Mouse (Mus musculus) lung, adult 18-20 months (tissue): Measurements from ENCODE around the gene Hoxd9.

ENCODE experiments used
- DNase-seq, 2 experiments: peaks; one replicate each; pipeline ENCODE4 v3.0.0; 2022; ENCODE audit warnings: mixed read lengths in 2 of 2

The Hoxd9 gene

DNA sequence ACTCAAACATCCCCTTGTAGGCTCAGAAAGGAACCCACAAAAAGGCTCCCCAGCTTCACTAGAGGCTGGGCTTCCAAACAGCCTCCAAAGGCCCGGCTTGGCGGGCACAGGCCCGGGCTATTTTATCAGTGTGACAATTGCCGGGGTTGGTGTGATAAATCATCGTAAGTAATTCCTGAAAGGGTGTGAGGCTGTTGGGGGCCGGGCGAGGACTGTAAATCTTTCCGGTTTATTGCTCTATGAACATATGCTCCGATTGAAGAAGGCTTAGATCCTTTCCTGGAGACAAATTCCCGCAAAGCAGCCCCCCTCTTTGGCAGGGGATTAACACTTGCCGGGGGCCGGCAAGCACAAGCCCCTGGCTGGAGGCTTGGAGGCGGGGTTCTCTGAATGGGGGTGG lies 36.9 kb downstream of the Hoxd9 start:
- no peak for DNase-seq

DNA sequence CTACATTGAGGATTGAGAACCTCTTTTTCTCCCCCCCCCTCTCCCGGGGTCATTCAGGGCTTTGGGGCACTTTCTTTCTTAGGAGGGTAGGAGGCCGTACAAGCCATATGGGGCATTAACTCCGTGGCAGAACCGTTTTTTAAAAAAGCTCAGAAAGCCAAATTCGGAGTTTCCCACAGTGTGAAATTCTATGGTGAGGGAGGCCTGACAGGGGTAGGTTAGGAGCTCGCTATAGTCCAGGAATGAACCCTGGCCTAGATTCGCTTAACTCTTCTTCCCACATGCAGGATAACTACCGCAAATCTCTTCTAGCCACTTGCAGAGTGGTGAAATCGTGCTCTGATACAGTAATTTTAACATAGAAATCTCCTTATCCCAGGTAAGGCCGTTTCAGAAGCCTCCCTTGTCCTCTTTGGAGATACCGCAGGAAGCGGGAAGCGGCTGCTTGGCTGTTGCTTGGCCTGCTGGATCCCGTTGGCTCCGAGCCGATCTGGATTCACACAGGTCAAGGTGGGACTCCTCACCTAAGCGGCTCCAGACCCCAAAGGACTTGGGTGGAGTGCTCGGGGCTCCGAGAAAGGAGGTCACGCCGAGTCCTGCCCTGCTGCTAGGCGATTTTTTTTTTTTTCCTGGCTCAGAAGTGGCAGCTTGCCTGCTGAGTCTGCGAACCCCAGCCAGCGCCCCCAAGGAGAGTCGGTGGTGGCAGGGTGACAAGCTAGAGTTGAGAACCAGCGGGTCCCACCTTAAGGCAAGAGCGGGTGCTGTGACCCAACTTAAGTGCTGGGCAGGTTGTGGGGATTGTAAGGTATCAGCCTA lies 37.7 kb downstream of the Hoxd9 start:
- DNase-seq = no peak

DNA sequence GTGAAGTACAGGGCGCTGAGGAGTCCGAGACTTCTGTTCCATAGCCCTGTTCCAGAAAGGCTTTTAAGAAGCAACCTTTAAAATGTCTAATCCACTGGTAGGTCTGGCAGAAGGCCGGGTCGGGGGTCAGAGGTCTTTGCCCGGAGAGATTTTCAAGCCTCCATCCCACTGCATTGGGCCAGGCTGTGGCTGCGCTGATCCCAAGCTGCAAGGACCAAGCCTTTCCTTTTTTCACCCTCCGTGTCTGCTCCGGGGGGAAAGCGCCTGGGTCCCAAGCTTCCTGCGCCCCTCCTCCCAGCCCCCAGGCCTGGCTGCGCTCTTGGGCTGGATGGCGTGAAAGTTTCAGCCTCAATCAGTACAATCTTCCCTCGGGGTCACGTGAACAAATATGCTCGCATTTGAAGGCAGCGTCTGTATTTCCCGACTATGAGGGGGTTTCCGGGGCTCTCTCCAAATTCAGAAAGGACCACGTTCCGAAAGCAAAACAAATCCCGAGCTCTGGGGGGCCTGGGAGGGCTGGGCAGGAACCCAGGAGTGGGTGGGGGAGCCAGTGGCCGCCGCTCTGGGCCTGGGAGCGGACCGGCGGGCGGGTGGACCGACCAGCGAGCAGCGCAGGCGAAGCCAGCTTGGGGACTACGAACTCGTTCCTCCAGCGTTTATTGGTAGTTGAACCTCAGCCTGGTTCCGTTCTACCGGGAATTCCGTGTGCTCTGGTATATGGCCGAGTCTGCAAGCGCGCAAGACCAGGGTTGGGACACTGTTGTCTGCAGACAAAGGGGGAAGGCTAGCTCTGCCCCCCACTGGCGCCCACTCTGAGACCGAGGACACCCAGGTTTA lies 38.5 kb downstream of the Hoxd9 start:
- DNase-seq = no peak

DNA sequence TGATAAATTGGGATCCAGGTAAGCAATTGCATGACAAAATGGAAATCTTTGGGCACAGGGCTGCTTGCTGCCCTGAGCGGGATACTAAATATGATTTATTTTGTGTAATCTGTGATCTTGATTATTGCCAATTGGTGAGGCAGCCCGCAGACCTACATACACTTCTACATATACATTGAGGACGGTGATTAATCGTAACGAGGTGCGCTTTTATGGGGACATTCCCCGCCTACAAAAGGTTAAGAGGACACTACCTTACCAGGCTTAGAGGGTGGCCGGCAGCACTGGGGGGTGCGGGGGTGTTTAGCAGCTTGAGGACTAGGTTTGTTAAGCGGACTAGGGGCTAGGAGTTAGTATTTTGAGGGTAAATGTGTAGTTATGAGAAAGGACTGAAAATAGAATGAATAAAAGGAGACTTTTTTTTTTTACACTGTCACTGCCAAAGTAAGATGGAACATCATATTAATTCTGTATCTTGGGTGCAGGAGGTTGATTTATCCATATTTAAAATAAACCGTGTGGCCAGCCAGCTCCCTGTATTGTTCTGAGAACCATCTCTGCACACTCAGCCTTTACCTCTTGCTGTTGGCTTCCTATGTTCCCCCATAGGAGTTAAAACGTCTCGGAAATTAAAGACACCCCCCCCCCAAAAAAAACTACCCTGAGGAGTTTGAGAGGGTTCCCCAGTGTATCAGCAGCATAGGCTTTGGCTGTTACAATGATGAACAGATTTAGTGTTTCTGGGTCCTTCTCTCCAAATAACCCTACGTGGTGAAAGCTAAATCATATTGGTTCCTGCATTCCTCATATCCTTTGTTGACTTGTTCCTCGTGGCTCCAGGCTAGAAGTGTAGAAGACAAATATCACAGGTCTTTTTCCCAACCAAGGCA lies 39.4 kb downstream of the Hoxd9 start:
- no peak for DNase-seq

DNA sequence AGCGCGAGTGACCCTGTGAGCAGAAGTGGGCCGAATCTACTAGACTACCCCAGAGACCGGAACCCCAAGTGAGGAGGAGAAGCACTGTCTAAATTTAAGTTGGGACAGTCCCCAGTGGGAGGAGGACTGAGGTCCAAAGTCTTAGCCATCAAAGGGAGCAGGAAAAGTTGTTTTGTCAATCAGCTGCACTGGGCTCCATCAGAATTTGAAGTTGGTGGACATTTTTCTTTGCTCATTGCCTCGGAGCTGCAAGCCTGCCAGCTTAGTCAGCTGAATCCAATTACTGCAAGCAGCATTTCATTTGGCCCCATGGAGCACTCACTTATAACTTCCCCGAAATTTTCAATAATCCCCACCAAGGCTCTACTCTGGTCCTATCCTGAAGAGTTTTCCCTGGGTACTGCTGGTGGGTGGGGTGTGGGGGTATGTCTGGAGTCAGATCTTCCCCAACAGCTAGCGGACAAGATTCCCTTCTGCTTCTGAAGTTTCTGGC lies 40.1 kb downstream of the Hoxd9 start:
- no peak for DNase-seq

DNA sequence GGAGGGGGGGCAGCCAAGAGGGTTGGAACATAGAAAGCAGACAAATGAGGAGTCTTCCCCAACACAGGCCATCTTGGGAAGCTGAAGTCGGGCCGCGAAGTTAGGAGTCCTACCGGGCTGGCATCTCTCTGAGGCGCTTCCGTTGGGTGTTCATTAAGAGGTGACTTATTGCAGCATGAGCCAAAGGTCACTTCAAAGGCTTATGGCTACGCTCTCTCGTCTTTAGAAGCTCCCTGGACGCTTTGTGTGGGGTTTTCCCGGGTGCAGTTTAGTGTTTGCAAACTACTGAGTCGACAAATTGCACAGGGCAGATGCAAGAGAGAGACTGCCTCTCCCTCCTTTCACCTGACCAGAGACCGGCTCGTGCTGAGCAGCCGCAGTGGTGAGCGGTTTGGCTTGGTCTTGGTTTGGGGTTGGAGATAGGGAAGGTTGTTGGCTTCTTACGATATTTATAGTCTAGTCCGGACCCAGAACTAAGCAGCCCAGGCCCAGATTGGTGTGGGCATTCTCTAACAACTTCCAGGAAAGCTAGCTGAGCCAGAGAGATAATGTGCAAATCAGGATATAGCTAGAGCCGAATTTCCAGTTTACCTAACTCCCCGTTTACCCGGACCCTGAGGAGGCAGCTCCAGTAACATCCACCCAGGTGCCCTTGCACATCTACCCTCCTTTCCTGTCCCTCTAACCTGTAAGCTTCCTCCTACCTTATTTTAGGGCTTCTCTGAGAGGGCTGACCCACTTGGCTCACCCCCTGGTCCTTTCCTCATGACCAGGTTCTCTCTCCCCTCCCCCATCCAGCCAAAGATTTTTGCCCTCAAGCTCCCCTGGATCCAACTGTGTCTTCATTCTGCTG lies 41.3 kb downstream of the Hoxd9 start:
- no peak for DNase-seq

DNA sequence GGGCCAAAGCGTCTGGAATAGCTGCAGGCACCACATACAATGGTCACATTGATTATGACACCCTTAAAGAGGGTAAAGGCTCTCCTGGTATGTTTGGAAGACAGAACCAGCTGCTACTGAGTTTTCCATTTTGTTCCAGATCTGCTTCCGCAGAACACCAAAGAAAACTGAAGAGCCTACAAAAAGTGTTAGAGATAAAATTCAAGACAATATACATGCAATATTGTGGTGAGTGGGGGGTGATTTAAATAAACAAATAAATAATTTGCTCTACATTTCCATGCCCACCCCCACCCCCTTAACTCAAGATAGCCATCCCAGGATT lies 41.9 kb downstream of the Hoxd9 start:
- no peak for DNase-seq

DNA sequence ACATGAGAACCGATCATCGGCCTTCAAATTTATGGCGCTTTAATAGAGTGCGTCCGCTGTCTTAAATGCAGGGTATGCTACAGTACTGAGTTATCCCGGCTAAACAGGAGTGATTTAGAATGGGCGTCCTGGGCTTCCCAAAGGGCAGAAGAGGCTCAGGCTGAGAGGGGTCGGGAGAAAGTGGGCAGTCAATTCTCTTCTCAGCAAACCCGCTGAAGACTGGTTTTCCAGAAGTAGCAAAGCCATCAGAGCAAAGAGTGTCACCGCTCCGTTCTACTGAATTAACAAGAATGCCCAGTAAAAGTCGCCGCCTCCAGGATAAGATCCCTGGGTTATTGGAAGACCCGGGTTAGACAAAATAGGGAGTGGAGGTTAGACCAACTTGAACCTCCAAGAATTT lies 42.3 kb downstream of the Hoxd9 start:
- DNase-seq = no peak

DNA sequence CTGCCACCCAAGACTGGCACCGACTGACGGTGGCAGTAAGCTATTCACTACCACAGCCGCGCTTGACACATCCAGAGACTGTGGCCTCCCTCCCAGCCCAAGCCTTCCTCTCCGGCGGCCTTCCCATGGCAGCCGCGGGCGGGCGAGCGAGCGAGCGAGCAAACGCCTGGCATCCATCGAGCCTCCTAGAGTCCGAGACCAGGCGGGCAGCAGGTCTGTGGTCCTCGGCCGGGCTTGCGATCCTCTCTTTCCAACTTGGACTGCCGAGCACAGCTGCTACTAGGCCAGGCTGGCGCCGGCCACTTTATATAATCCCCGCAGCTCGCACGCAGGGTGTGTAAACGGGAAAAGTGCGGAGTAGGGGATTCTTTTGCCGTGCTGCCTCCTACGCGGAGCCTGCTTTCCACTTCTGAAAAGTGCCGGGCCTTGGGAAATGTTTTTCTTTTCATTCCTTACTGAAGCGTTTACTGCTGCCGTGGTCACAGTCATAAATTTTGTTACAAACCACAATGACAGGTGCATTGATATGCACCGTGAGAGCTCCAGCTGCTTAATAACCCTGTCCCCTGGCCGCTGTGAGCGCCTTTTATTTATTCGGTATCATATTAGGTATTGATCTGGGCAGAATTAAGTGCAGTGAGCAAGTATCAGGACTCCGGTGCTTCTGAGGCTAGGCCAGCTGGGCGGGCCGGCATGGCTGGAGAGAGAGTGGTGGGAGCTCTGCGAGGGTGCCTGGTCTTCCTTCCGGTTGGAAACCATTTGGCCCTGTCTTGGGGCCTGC lies 43.0 kb downstream of the Hoxd9 start:
- no peak for DNase-seq

DNA sequence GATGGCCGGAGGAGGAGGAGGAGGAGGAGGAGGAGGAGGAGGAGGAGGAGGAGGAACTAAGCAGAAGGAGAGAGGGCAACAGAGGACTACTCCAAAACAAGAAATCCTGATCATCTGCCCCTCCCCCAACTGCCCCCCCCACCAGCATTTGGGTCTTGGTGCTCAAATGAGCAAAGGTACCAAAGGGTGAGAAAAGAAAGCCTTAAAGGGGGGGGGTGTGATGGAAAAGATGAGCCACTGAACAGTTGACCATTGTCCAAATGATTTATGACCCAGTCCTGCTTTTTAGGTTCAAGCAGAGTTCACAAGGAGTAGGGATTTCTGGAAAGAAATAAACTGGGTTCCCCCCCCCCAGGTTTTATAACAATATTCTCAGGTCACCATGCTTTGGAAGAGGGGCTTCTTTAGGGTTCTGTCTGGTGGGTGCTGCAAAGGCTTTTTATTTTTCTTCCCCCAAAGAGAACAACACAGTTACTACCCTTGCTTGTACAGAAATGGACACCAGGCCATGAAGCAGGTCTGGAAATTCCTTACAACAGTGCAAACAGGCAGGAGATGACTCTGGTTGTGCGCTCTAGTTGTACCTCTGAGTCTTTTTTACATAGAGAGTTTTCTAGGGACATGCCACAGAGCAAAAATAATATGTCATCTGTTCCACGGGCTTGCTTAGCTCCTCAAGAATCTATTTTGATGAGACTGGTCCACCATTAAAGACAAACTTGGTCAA lies 43.9 kb downstream of the Hoxd9 start:
- DNase-seq = no peak

DNA sequence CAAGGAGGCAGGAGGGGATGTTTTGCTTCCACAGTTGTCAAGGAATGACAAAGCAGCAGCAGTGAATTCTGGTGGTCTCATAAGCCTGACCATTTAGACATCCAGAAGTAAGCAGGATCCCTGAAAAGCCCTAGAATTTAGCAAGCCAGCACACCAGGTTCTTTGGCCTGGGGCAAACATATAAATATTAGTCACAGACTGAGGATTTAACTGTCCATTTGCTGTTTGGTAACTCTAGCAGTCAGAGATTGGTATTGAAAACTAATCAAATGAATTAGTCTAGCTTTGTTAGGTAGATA lies 44.4 kb downstream of the Hoxd9 start:
- no peak for DNase-seq

DNA sequence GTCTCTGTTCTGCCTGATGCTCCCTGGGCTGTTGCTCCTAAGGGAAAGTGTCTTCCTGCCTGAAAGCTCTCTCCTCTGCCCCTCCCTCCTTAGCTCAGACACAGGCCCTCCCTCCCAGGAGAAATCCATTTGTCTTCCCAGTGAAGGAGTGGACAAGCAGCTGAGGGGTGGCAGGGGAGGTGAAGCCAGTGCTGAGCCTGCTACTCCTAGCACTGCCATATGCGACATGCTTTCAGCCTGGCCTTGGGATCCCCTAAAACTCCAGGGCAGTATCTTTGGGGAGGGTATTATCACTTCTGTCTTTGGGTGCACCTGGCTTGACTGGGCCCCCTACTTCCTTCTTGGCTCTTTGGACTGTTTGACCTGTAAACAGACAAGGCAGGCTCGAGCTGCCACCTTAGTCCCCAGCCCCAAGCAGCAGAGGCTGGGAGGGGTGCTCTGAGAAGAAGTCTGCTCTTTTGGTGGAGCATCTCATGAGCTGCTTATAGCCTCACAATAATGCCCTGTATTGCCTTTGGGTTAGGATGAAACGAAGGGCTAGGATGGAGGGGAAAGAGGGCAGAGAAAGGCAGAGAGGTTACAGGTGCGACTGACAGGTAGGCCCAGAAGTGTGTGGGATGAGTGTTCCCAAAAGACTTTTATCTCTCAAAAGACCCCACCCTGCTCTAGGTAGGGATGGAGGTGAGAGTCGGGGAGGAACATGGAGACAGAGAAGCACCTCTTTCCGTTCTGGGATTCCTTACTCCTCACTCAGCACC lies 48.2 kb downstream of the Hoxd9 start:
- no peak for DNase-seq

DNA sequence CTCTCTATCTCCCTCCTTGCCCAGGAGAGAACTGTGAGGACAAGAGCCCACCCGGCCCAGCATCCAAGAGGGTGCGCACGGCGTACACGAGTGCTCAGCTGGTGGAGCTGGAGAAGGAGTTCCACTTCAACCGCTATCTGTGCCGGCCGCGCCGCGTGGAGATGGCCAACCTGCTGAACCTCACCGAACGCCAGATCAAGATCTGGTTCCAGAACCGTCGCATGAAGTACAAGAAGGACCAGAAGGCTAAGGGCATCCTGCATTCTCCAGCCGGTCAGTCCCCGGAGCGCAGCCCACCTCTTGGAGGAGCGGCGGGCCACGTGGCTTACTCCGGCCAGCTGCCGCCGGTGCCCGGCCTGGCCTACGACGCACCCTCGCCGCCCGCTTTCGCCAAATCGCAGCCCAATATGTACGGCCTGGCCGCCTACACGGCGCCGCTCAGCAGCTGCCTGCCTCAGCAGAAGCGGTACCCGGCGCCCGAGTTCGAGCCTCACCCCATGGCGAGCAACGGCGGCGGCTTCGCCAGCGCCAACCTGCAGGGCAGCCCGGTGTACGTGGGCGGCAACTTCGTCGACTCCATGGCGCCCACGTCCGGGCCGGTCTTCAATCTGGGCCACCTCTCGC lies 48.9 kb downstream of the Hoxd9 start:
- DNase-seq = no peak

DNA sequence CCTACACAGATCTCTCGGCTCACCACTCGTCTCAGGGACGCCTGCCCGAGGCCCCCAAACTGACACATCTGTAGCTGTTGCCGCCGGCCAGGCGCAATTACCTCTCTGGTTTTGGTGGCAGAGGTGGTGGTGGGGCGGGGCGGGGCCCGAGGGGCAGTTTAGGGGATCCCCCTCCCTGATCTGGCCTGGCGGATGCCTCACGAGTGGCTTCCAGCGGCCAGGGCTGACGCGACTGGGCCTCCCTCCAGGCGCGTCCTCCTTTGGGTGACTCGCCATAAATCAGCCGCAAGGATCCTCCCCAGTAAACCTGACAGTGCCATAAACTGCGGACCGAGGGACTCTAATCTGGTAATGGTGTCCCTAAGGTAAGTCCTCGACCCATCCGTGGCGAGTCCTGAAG lies 49.5 kb downstream of the Hoxd9 start:
- DNase-seq = no peak

DNA sequence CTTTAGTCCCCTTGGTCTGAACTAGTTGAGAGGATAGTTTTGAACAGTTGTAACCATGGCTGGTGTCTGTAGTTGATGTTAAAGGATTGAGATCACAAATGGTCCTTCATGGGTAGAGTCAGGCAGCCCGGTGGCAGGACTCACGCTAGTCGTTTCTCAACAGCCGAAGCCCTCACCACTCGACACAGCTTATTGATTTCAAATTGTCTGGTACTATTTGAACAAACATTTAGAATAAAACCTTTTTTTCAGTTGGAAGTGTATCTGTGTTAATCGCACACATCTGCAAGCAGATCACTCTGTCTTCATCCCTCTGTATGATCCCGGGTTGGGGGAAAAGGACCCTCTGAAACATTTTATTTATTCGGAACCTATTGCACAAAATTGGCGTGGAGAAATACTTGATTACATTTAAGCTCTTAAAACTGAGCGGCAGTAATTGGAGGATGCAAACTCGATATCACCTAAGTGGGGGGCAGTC lies 50.2 kb downstream of the Hoxd9 start:
- no peak for DNase-seq

DNA sequence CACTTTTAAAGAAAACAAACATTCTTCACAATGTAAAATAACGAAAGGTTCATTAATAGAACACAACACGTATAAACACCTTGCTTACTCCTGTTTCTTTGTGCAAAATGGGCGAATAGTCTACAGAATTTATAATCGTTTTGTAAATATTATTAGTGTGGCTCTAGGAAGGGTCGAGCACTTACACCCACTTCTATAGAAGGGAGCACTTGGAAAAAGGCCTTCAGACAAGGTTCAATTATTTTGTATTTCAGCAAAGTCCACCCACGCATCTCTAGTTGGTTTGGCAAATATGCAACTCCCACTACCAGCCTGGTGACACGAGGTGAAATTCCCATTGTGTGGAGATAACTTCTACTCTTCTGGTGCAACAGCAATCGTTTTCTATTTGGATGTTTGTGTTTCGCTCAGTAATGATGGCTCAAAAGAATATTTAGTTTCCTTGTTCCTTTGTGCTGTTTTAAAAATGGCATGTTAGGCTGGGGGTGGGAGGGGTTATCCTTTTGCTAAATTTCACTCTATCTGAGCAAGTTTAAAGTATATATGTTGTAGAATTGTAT lies 51.0 kb downstream of the Hoxd9 start:
- DNase-seq = no peak

DNA sequence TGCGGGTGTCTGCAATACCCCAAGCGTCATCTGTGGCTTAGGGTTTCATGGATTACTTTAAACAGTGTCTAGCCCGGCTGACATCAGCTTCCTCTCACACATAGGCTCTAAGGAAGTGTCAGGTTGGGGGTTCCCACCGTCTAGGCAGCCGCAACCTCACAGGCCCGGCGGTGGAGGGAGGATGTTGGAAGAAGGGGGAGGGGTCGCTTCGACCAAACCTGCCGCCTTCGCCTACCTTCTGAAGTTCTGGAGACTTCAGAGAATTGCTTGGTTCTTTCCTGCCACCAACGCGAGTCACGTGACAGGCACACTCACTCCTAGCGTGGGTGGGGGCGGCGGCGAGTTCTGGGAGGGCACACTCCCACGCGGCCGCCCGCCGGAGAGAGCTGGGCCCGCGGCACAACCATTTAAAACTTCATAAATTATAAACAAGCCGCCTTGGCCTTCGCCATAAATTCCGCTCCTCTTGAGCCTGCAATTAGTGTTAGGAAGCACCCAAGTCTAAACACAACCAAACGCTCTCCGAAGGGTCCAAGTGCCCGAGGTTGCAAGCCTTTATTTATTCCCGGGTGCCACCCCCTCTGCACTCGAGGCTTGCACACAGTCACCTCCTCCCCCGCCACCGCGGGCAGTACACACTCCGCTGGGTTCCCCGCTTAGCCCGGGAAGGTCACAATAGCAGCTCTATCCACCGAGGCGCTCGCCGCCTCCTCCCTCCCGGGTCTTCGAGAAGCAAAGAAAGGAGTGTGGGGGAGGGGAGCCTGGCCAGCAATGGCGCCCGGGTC lies 52.0 kb downstream of the Hoxd9 start:
- no peak for DNase-seq
